Mouse (Mus musculus): ENCODE data around the gene Hs3st1.
"Not testable (repeated sequence)": the region's sequence is repeated elsewhere in the genome, so short reads cannot be mapped to it uniquely, and the experiment has no call there.

The Hs3st1 gene

GRCm38 (mm10) chr5:39755375-39755774, at the start of gene Hs3st1:
Gene Hs3st1, minus strand, starts transcription at chr5:39755475.
- in situ Hi-C loops (cut with MboI, MseI): not testable (repeated sequence)

GRCm38 (mm10) chr5:39804663-39805062, 49.4 kb upstream of the Hs3st1 start:
- in situ Hi-C loops (cut with MboI, MseI): no loop called here

- in situ Hi-C loops (cut with MboI, MseI): no loop called here
Measured at GRCm38 (mm10) chr5:39803941-39804340, 48.7 kb upstream of the Hs3st1 start.

- in situ Hi-C loops (cut with MboI, MseI): no loop called here
Measured at GRCm38 (mm10) chr5:39803457-39803856, 48.2 kb upstream of the Hs3st1 start.

GRCm38 (mm10) chr5:39802110-39802509, 46.8 kb upstream of the Hs3st1 start:
- in situ Hi-C loops (cut with MboI, MseI): no loop called here

GRCm38 (mm10) chr5:39777094-39777710, 21.9 kb upstream of the Hs3st1 start:
- in situ Hi-C loops (cut with MboI, MseI): no loop called here

GRCm38 (mm10) chr5:39771680-39772348, 16.5 kb upstream of the Hs3st1 start:
- in situ Hi-C loops (cut with MboI, MseI): no loop called here

- in situ Hi-C loops (cut with MboI, MseI): no loop called here
Measured at GRCm38 (mm10) chr5:39761682-39762456, 6.6 kb upstream of the Hs3st1 start.

GRCm38 (mm10) chr5:39758890-39759475, 3.7 kb upstream of the Hs3st1 start:
- in situ Hi-C loops (cut with MboI, MseI): no loop called here

GRCm38 (mm10) chr5:39736843-39737242, 18.4 kb downstream of the Hs3st1 start:
- in situ Hi-C loops (cut with MboI, MseI): no loop called here

- in situ Hi-C loops (cut with MboI, MseI): no loop called here
Measured at GRCm38 (mm10) chr5:39733750-39734443, 21.4 kb downstream of the Hs3st1 start.

- in situ Hi-C loops (cut with MboI, MseI): no loop called here
Measured at GRCm38 (mm10) chr5:39733013-39733749, 22.1 kb downstream of the Hs3st1 start.

- in situ Hi-C loops (cut with MboI, MseI): no loop called here
Measured at GRCm38 (mm10) chr5:39715694-39716550, 39.4 kb downstream of the Hs3st1 start.

- in situ Hi-C loops (cut with MboI, MseI): no loop called here
Measured at GRCm38 (mm10) chr5:39715193-39715592, 40.1 kb downstream of the Hs3st1 start.

- in situ Hi-C loops (cut with MboI, MseI): no loop called here
Measured at GRCm38 (mm10) chr5:39705539-39705938, 49.7 kb downstream of the Hs3st1 start.

- in situ Hi-C loops (cut with MboI, MseI): no loop called here
Measured at GRCm38 (mm10) chr5:39660826-39661225, 94.4 kb downstream of the Hs3st1 start.

- in situ Hi-C loops (cut with MboI, MseI): no loop called here
Measured at GRCm38 (mm10) chr5:39659417-39659816, 95.9 kb downstream of the Hs3st1 start.

- in situ Hi-C loops (cut with MboI, MseI): no loop called here
Measured at GRCm38 (mm10) chr5:39644827-39645380, 110.4 kb downstream of the Hs3st1 start.

- in situ Hi-C loops (cut with MboI, MseI): no loop called here
Measured at GRCm38 (mm10) chr5:39643924-39644826, 111.1 kb downstream of the Hs3st1 start.
